Mouse (Mus musculus): ENCODE measurements around the gene Ncoa3. TPM values are rescaled to one million over a fixed set of nuclear protein-coding genes. Genes with fewer than 3 reads are reported as not detected.

The Ncoa3 gene
- polyA plus RNA-seq, 1 experiment from 2014 or later, result 17.4 TPM

GRCm38 (mm10) chr2:165970767-165971166, 21.7 kb upstream of the Ncoa3 start:
- Histone ChIP-seq H3K36me3 (no peaks in the 10 kb centered on the region), H3K4me2 (no peak overlapping the region), H3K4me1 (replicated peaks) (peaks cover 28% of the 10 kb centered on the region), H3K27ac (ENCODE audit: poor library complexity, severe bottlenecking) (no peak overlapping the region), H3K9ac (no peak overlapping the region), H3K27me3 (replicated peaks) (no peaks in the 10 kb centered on the region), H3K9me3 (replicated peaks) (no peaks in the 10 kb centered on the region), H3K4me3 (no peak overlapping the region)
- 88% methylated on average over 7 of the region's 7 CpGs for WGBS
- no peak for ATAC-seq (ENCODE audit: insufficient number of reproducible peaks, low FRiP score)

- Histone ChIP-seq H3K9ac (no peak overlapping the region), H3K27me3 (replicated peaks) (no peaks in the 10 kb centered on the region), H3K27ac (ENCODE audit: poor library complexity, severe bottlenecking) (no peak overlapping the region), H3K4me2 (no peak overlapping the region), H3K36me3 (no peaks in the 10 kb centered on the region), H3K4me3 (no peak overlapping the region), H3K9me3 (replicated peaks) (0 out of 2 replicates have a peak, but pooled peaks cover 3% of the 10 kb centered on the region), H3K4me1 (replicated peaks) (peaks cover 17% of the 10 kb centered on the region)
- 94% methylated on average over 1 of the region's 1 CpGs for WGBS
- no peak for ATAC-seq (ENCODE audit: insufficient number of reproducible peaks, low FRiP score)
Measured at GRCm38 (mm10) chr2:165974383-165974782, 18.1 kb upstream of the Ncoa3 start.

GRCm38 (mm10) chr2:165976186-165976585, 16.2 kb upstream of the Ncoa3 start:
- Histone ChIP-seq H3K9ac (no peak overlapping the region), H3K9me3 (replicated peaks) (0 out of 2 replicates have a peak, but pooled peaks cover 3% of the 10 kb centered on the region), H3K4me1 (replicated peaks) (peaks cover 15% of the 10 kb centered on the region), H3K27me3 (replicated peaks) (no peaks in the 10 kb centered on the region), H3K4me2 (no peak overlapping the region), H3K4me3 (no peak overlapping the region), H3K27ac (ENCODE audit: poor library complexity, severe bottlenecking) (no peak overlapping the region), H3K36me3 (no peaks in the 10 kb centered on the region)
- WGBS, result 60% methylated on average over 3 of the region's 3 CpGs
- no peak for ATAC-seq (ENCODE audit: insufficient number of reproducible peaks, low FRiP score)

GRCm38 (mm10) chr2:165976874-165977273, 15.6 kb upstream of the Ncoa3 start:
- no peak overlapping the region for H3K4me3 ChIP-seq
- WGBS, result 40% methylated on average over 5 of the region's 5 CpGs
- H3K4me1 ChIP-seq (replicated peaks), result peaks cover 21% of the 10 kb centered on the region
- no peak overlapping the region for H3K27ac ChIP-seq (ENCODE audit: poor library complexity, severe bottlenecking)
- peak; percentile 63; the same call in 1 of the 2 replicates for ATAC-seq (ENCODE audit: insufficient number of reproducible peaks, low FRiP score)
- H3K9me3 ChIP-seq (replicated peaks), result 0 out of 2 replicates have a peak, but pooled peaks cover 3% of the 10 kb centered on the region
- no peaks in the 10 kb centered on the region for H3K27me3 ChIP-seq (replicated peaks)
- H3K9ac ChIP-seq, result no peak overlapping the region
- H3K36me3 ChIP-seq, result no peaks in the 10 kb centered on the region
- H3K4me2 ChIP-seq, result no peak overlapping the region

- no peaks in the 10 kb centered on the region for H3K36me3 ChIP-seq
- peaks cover 26% of the 10 kb centered on the region for H3K4me1 ChIP-seq (replicated peaks)
- no peak for ATAC-seq (ENCODE audit: insufficient number of reproducible peaks, low FRiP score)
- H3K27me3 ChIP-seq (replicated peaks), result no peaks in the 10 kb centered on the region
- H3K4me3 ChIP-seq, result no peak overlapping the region
- H3K9me3 ChIP-seq (replicated peaks), result 0 out of 2 replicates have a peak, but pooled peaks cover 3% of the 10 kb centered on the region
- no peak overlapping the region for H3K27ac ChIP-seq (ENCODE audit: poor library complexity, severe bottlenecking)
- no peak overlapping the region for H3K4me2 ChIP-seq
- 95% methylated on average over 1 of the region's 1 CpGs for WGBS
- H3K9ac ChIP-seq, result no peak overlapping the region
Measured at GRCm38 (mm10) chr2:165978119-165978518, 14.3 kb upstream of the Ncoa3 start.

GRCm38 (mm10) chr2:165981248-165981977, 11.0 kb upstream of the Ncoa3 start:
- ATAC-seq (ENCODE audit: insufficient number of reproducible peaks, low FRiP score), result no peak
- Histone ChIP-seq H3K9ac (no peak overlapping the region), H3K27ac (ENCODE audit: poor library complexity, severe bottlenecking) (peak overlapping the region; percentile 48), H3K36me3 (no peaks in the 10 kb centered on the region), H3K4me1 (replicated peaks) (peaks cover 24% of the 10 kb centered on the region), H3K27me3 (replicated peaks) (no peaks in the 10 kb centered on the region), H3K4me2 (no peak overlapping the region), H3K9me3 (replicated peaks) (0 out of 2 replicates have a peak, but pooled peaks cover 3% of the 10 kb centered on the region), H3K4me3 (no peak overlapping the region)
- 48% methylated on average over 6 of the region's 6 CpGs for WGBS

- Histone ChIP-seq H3K9ac (no peak overlapping the region), H3K27me3 (replicated peaks) (no peaks in the 10 kb centered on the region), H3K4me1 (replicated peaks) (peaks cover 21% of the 10 kb centered on the region), H3K36me3 (no peaks in the 10 kb centered on the region), H3K9me3 (replicated peaks) (0 out of 2 replicates have a peak, but pooled peaks cover 3% of the 10 kb centered on the region), H3K4me2 (no peak overlapping the region), H3K27ac (ENCODE audit: poor library complexity, severe bottlenecking) (peak overlapping the region; percentile 45; the same call in 1 of the 2 replicates), H3K4me3 (no peak overlapping the region)
- ATAC-seq (ENCODE audit: insufficient number of reproducible peaks, low FRiP score), result peak; percentile 89
- 48% methylated on average over 16 of the region's 16 CpGs for WGBS
Measured at GRCm38 (mm10) chr2:165982512-165983389, 9.7 kb upstream of the Ncoa3 start.

- Histone ChIP-seq H3K27ac (ENCODE audit: poor library complexity, severe bottlenecking) (no peak overlapping the region), H3K4me2 (no peak overlapping the region), H3K4me1 (replicated peaks) (peaks cover 21% of the 10 kb centered on the region), H3K27me3 (replicated peaks) (no peaks in the 10 kb centered on the region), H3K36me3 (no peaks in the 10 kb centered on the region), H3K4me3 (no peak overlapping the region), H3K9me3 (replicated peaks) (no peaks in the 10 kb centered on the region), H3K9ac (no peak overlapping the region)
- WGBS, result 85% methylated on average over 1 of the region's 1 CpGs
- no peak for ATAC-seq (ENCODE audit: insufficient number of reproducible peaks, low FRiP score)
Measured at GRCm38 (mm10) chr2:165984318-165984717, 8.1 kb upstream of the Ncoa3 start.

- Histone ChIP-seq H3K4me1 (replicated peaks) (peaks cover 21% of the 10 kb centered on the region), H3K27me3 (replicated peaks) (no peaks in the 10 kb centered on the region), H3K9ac (no peak overlapping the region), H3K36me3 (no peaks in the 10 kb centered on the region), H3K9me3 (replicated peaks) (no peaks in the 10 kb centered on the region), H3K27ac (ENCODE audit: poor library complexity, severe bottlenecking) (no peak overlapping the region), H3K4me2 (no peak overlapping the region), H3K4me3 (no peak overlapping the region)
- WGBS, result 83% methylated on average over 6 of the region's 6 CpGs
- no peak for ATAC-seq (ENCODE audit: insufficient number of reproducible peaks, low FRiP score)
Measured at GRCm38 (mm10) chr2:165984891-165985290, 7.5 kb upstream of the Ncoa3 start.

GRCm38 (mm10) chr2:165985581-165985980, 6.9 kb upstream of the Ncoa3 start:
- no peaks in the 10 kb centered on the region for H3K27me3 ChIP-seq (replicated peaks)
- WGBS, result 75% methylated on average over 11 of the region's 11 CpGs

GRCm38 (mm10) chr2:165986921-165987453, 5.4 kb upstream of the Ncoa3 start:
- H3K9ac ChIP-seq, result peak overlapping the region; percentile 72
- no peaks in the 10 kb centered on the region for H3K27me3 ChIP-seq (replicated peaks)
- peaks cover 11% of the 10 kb centered on the region for H3K4me1 ChIP-seq (replicated peaks)
- WGBS, result 1% methylated on average over 23 of the region's 23 CpGs
- H3K36me3 ChIP-seq, result no peaks in the 10 kb centered on the region
- H3K9me3 ChIP-seq (replicated peaks), result no peaks in the 10 kb centered on the region
- ATAC-seq (ENCODE audit: insufficient number of reproducible peaks, low FRiP score), result no peak; the same call in 1 of the 2 replicates
- peak overlapping the region; percentile 68 for H3K4me2 ChIP-seq
- peak overlapping the region; percentile 90 for H3K27ac ChIP-seq (ENCODE audit: poor library complexity, severe bottlenecking)
- H3K4me3 ChIP-seq, result peak overlapping the region; percentile 50

More at GRCm38 (mm10) chr2:165985581-165985980, 6.9 kb upstream of the Ncoa3 start:
- Histone ChIP-seq H3K36me3 (no peaks in the 10 kb centered on the region), H3K4me3 (no peak overlapping the region), H3K9me3 (replicated peaks) (no peaks in the 10 kb centered on the region), H3K9ac (no peak overlapping the region), H3K4me2 (no peak overlapping the region), H3K4me1 (replicated peaks) (peaks cover 21% of the 10 kb centered on the region), H3K27ac (ENCODE audit: poor library complexity, severe bottlenecking) (no peak overlapping the region)
- no peak for ATAC-seq (ENCODE audit: insufficient number of reproducible peaks, low FRiP score)
